Mouse (Mus musculus) midbrain, embryonic 16.5 days (tissue): Measurements from ENCODE around the gene Shank3. TPM values are rescaled to one million over a fixed set of nuclear protein-coding genes. Genes with fewer than 3 reads are reported as not detected.

ENCODE experiments used
- ATAC-seq: fragments of 200-750 bp; cut with Nextera tagmentation; 2 replicates; pipeline ENCODE4 v1.8.0; 2017; ENCODE audit warnings: moderate TSS enrichment
- H3K27ac ChIP-seq: fragments of 300-500 bp; sonication (generic); 2 replicates; pipeline ENCODE4 v1.5.1; 2014; ENCODE audit warnings: mild to moderate bottlenecking, low read length, mixed read lengths
- H3K27me3 ChIP-seq: fragments of 300-500 bp; sonication (generic); 2 replicates; pipeline ENCODE4 v1.6.1; 2014; ENCODE audit warnings: low read depth, low read length, mixed read lengths; ENCODE audit not compliant: control insufficient read depth, insufficient read depth
- H3K36me3 ChIP-seq: fragments of 300-500 bp; sonication (generic); 2 replicates; pipeline ENCODE4 v1.6.1; 2014; ENCODE audit warnings: mild to moderate bottlenecking, low read length, moderate library complexity, mixed read lengths; ENCODE audit not compliant: control insufficient read depth, insufficient read depth
- H3K4me1 ChIP-seq: fragments of 300-500 bp; sonication (generic); 2 replicates; pipeline ENCODE4 v1.6.1; 2014; ENCODE audit warnings: mild to moderate bottlenecking, low read length, mixed read lengths; ENCODE audit not compliant: control insufficient read depth, insufficient read depth
- H3K4me2 ChIP-seq: fragments of 300-500 bp; sonication (generic); 2 replicates; pipeline ENCODE4 v1.6.1; 2014; ENCODE audit warnings: mild to moderate bottlenecking, low read length, mixed read lengths
- H3K4me3 ChIP-seq: fragments of 300-500 bp; sonication (generic); 2 replicates; pipeline ENCODE4 v1.5.1; 2014; ENCODE audit warnings: low read depth, mild to moderate bottlenecking, low read length, moderate library complexity, mixed read lengths
- H3K9ac ChIP-seq: fragments of 300-500 bp; sonication (generic); 2 replicates; pipeline ENCODE4 v1.6.1; 2014; ENCODE audit warnings: low read depth, low read length, mixed read lengths
- H3K9me3 ChIP-seq: fragments of 300-500 bp; sonication (generic); replicated peaks from 2 replicates; pipeline ENCODE4 v1.6.1; 2014; ENCODE audit warnings: mild to moderate bottlenecking, low read length, mixed read lengths; ENCODE audit not compliant: control insufficient read depth, poor library complexity, severe bottlenecking
- WGBS: fragments of 180-500 bp; shearing (Covaris S2); extraction: QIAGEN DNeasy Blood & Tissue Kit; methylation state at CpG from one replicate; pipeline ENCODE4 v1.1.7; 2014; 5-methylcytosine and 5-hydroxymethylcytosine counted together
- polyA plus RNA-seq: library from polyadenylated mRNA; unstranded; fragments of >200 nt; fragmentation: Nextera tagmentation; extraction: Ambion mirVana; gene quantifications from 2 replicates; pipeline ENCODE4 v1.2.1, GENCODE M21; 2015

Gene Shank3
- polyA plus RNA-seq, 1 experiment from 2014 or later, result 12.0 TPM

DNA sequence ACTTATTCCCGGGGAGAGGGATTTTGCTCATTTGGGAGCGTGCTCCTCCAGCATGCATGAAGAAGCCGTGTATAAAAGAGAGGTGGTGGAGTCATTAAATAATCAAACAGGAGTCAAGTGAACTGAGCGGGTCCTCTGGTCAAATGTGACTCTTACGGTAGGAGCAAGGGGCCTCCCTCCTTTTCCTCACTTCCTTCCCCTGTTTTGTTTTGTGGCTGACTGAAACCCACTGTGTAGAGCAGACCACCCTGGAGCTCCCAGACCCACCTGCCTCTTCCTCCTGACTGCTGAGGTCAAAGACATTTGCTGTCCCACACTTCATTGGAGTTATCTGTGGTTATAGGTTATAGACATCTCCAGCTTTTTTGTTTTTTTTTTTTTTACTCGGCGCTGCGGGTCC is 108.1 kb downstream of the Shank3 start:
- H3K36me3 ChIP-seq, result no peaks in the 10 kb centered on the region
- H3K27me3 ChIP-seq, result no peaks in the 10 kb centered on the region
- H3K4me2 ChIP-seq, result no peak overlapping the region
- H3K9me3 ChIP-seq, result no peaks in the 10 kb centered on the region
- WGBS, result 90% methylated on average over 8 of the region's 8 CpGs
- no peak overlapping the region for H3K27ac ChIP-seq
- no peaks in the 10 kb centered on the region for H3K4me1 ChIP-seq
- no peak overlapping the region for H3K9ac ChIP-seq
- no peak overlapping the region for H3K4me3 ChIP-seq
- ATAC-seq, result no peak

DNA sequence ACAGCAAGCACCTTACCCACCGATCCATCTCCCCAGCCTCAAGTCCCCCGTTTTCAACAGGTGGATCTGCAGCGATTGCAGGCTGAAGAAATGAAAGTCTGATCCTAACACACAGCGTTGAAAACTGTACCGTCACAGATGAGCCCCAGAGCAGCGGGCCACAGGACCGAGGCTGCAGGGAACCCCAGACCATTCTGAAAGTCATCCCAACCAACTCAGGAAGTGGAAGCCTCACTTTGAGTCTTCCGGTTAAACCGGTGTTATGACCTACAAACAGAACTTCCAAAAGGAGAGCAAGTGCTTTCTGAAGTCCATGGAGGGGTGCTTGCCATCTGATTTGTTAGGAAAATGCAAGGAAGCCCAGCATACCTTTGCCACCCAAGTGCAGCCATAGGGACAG is 108.5 kb downstream of the Shank3 start:
- H3K9me3 ChIP-seq, result no peaks in the 10 kb centered on the region
- ATAC-seq, result no peak
- no peak overlapping the region for H3K27ac ChIP-seq
- no peak overlapping the region for H3K9ac ChIP-seq
- H3K4me2 ChIP-seq, result no peak overlapping the region
- no peaks in the 10 kb centered on the region for H3K4me1 ChIP-seq
- H3K27me3 ChIP-seq, result no peaks in the 10 kb centered on the region
- no peaks in the 10 kb centered on the region for H3K36me3 ChIP-seq
- H3K4me3 ChIP-seq, result no peak overlapping the region
- 87% methylated on average over 9 of the region's 9 CpGs for WGBS

Other genes with a start within 250 kb of the Shank3 start
- 92.9 and 101 TPM in 2 replicates for gene Sbf1, start 184.3 kb upstream of the Shank3 start, polyA plus RNA-seq
- gene Adm2, start 176.9 kb upstream of the Shank3 start, polyA plus RNA-seq, result not detected in 2 replicates
- not detected in 2 replicates for gene Miox, start 165.2 kb upstream of the Shank3 start, polyA plus RNA-seq
- gene Lmf2, start 144.0 kb upstream of the Shank3 start, polyA plus RNA-seq, result 29.0 and 34.9 TPM in 2 replicates
- gene Ncaph2, start 143.9 kb upstream of the Shank3 start, polyA plus RNA-seq, result 116 and 117 TPM in 2 replicates
- gene Sco2, start 125.8 kb upstream of the Shank3 start, polyA plus RNA-seq, result 11.8 and 16.4 TPM in 2 replicates
- gene Tymp, start 122.6 kb upstream of the Shank3 start, polyA plus RNA-seq, result 1.9 and 3.0 TPM in 2 replicates
- gene Odf3b, start 120.3 kb upstream of the Shank3 start, polyA plus RNA-seq, result 4.8 and 5.5 TPM in 2 replicates
- gene Klhdc7b, start 114.7 kb upstream of the Shank3 start, polyA plus RNA-seq, result 0.05 and 0.06 TPM in 2 replicates
- gene Syce3, start 89.1 kb upstream of the Shank3 start, polyA plus RNA-seq, result not detected in 2 replicates
- 0.96 and 1.2 TPM in 2 replicates for gene Cpt1b, start 73.8 kb upstream of the Shank3 start, polyA plus RNA-seq
- gene C730034F03Rik, start 70.0 kb upstream of the Shank3 start, polyA plus RNA-seq, result 6.5 and 7.3 TPM in 2 replicates
- not detected in 2 replicates for gene Gm44502, start 69.9 kb upstream of the Shank3 start, polyA plus RNA-seq
- 88.3 and 95.2 TPM in 2 replicates for gene Chkb, start 69.7 kb upstream of the Shank3 start, polyA plus RNA-seq
- gene Mapk8ip2, start 45.7 kb upstream of the Shank3 start, polyA plus RNA-seq, result 84.4 and 86.4 TPM in 2 replicates
- 32.6 and 37.6 TPM in 2 replicates for gene Arsa, start 22.2 kb upstream of the Shank3 start, polyA plus RNA-seq
- gene Acr, start 68.7 kb downstream of the Shank3 start, polyA plus RNA-seq, result 1.6 and 1.8 TPM in 2 replicates
- 82.1 and 95.5 TPM in 2 replicates for gene Rabl2, start 92.3 kb downstream of the Shank3 start, polyA plus RNA-seq